Mouse (Mus musculus): ENCODE measurements around the gene Lman2l. TPM values are rescaled to one million over a fixed set of nuclear protein-coding genes. Genes with fewer than 3 reads are reported as not detected.

Gene Lman2l
- total RNA-seq, 2 experiments from 2014 or later, result 21.6 to 28.0 TPM

DNA sequence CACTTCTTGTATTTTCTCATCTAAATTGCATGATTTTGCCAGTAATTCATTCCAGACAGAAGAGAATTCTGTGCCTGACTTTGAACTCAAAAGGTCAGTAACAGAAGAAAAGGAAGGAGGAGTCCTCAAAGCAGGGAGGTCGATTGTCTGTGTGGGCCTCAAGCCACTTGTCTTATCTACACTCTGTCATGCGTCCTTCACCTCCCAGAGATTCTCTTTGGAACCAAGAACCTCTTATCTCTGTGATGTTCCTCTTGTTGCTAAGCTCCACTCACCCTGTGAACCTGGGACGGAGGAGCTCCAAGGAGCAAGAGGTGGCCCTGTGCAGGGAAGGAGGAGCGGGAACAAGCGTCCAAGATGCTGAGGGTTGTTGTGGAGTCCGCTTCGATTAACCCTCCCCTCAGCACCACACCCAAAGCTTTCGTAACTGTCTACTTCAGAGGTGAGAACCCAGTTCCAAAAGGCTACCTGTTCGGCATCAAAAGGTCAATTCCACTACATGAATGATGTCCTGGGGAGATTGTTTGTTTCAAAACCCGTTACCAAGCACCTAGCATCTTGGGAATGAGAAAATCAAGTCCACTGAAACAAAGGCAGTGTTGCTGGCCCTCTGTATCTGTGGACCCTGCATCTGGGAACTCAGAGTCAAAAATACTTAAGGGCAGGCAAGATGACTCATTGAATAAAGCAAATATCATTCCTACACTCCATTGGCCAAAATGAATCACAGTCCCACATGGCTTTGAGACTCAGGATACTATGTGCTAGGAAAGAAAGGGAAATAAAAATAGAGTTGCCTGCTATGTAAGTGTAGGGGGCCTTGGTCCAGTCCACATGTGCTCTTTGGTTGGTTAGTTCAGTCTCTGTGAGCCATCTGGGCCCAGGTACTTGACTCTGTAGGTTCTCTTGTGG is 72.9 kb downstream of the Lman2l start, which contains the start of gene Fer1l5:
TSS of gene Fer1l5 (plus strand) at position 358 of the 912 bp plus-strand sequence.
- no peak for DNase-seq
- intact Hi-C loops (cut with DNase I), result no loop called here

DNA sequence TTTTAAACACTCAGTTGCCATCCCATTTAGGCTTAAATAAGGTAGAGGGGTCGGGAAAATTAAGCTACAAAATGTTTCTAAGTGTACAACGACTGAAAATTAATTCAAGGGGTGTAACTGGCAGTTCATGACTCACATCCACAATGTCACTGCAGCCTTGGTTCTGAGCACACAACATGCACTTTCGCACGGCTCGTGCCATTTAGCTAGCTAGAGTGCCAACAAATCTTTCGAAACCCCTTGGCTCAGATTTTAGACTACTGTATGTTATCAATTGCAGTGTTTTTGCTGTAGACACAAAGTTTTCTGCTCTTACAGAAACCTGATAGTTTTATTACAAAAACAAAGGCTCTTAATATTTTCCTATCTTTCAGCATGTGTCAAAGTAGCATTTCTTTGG is 74.2 kb downstream of the Lman2l start:
- no peak for DNase-seq
- intact Hi-C loops (cut with DNase I), result no loop called here

Other genes with a start within 250 kb of the Lman2l start
- gene Uggt1, start 200.6 kb downstream of the Lman2l start, total RNA-seq (2021), result 10 to 100 TPM; 29.2 to 31.2 TPM
- gene Neurl3, start 170.6 kb downstream of the Lman2l start, total RNA-seq (2021), result 1 to 10 TPM; 3.6 to 3.9 TPM
- 10 to 100 TPM; 10.4 to 15.1 TPM for gene Arid5a, start 137.5 kb downstream of the Lman2l start, total RNA-seq (2021)
- gene Kansl3, start 76.1 kb downstream of the Lman2l start, total RNA-seq (2021), result 10 to 100 TPM; 58.7 to 63.6 TPM
- not detected for gene Fer1l5, start 73.0 kb downstream of the Lman2l start, total RNA-seq (2021)
- 1 to 10 TPM; 3.8 to 4.5 TPM for gene Cnnm4, start 26.3 kb upstream of the Lman2l start, total RNA-seq (2021)
- gene Cnnm3, start 66.6 kb upstream of the Lman2l start, total RNA-seq (2021), result 10 to 100 TPM; 16.0 to 19.2 TPM
- gene Ankrd23, start 91.6 kb upstream of the Lman2l start, total RNA-seq (2021), result 100 to 1,000 TPM; 203 to 373 TPM
- gene Gm42417, start 94.2 kb upstream of the Lman2l start, total RNA-seq (2021), result 100 to 1,000 TPM in 1 of 2 experiments, 10 to 100 TPM in 1; 93.9 to 209 TPM
- 1 to 10 TPM; 7.3 to 7.8 TPM for gene Ankrd39, start 102.2 kb upstream of the Lman2l start, total RNA-seq (2021)
- 10 to 100 TPM; 15.0 to 17.1 TPM for gene Sema4c, start 113.1 kb upstream of the Lman2l start, total RNA-seq (2021)
- gene Fam178b, start 237.9 kb upstream of the Lman2l start, total RNA-seq (2021), result under 1 TPM in 1 of 2 experiments, not detected in 1; 0.43 TPM
- gene Cox5b, start 246.2 kb upstream of the Lman2l start, total RNA-seq (2021), result 1,000 to 10,000 TPM; 2,258 to 2,311 TPM